Mouse (Mus musculus): ENCODE results near the gene Gm10563. TPM values are rescaled to one million over a fixed set of nuclear protein-coding genes. Genes with fewer than 3 reads are reported as not detected.

Gene Gm10563
- polyA plus RNA-seq, 1 experiment from 2014 or later = not detected

DNA sequence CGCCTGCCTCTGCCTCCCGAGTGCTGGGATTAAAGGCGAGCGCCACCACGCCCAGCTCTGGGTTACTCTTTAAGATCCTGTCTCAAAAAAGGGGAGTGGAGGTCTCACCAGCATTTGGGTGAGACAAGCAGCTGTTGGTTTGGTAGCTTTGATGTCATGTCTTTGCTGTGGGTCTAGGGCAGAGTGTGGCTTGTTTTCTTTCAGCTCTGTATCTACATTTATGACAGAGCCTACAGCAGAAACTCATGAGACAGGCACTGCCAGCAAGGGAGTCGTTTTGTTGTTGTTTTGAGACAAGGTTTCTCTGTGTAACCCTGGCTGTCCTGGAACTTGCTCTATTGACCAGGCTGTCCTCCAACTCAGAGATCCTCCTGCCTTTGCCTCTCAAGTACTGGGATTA, 41.4 kb downstream of the Gm10563 start:
- 97% methylated on average over 6 of the region's 6 CpGs for WGBS
- ATAC-seq (ENCODE audit: low FRiP score) = no peak
- peaks cover 28% of the 10 kb centered on the region for H3K4me1 ChIP-seq (replicated peaks)
- H3K36me3 ChIP-seq = peaks cover 7% of the 10 kb centered on the region; the same call in 1 of the 2 replicates
- no peaks in the 10 kb centered on the region for H3K9me3 ChIP-seq
- H3K27ac ChIP-seq = no peak overlapping the region
- no peak overlapping the region for H3K9ac ChIP-seq
- H3K27me3 ChIP-seq = no peaks in the 10 kb centered on the region
- H3K4me3 ChIP-seq = no peak overlapping the region
- H3K4me2 ChIP-seq = no peak overlapping the region

- no peaks in the 10 kb centered on the region for H3K9me3 ChIP-seq
- H3K27ac ChIP-seq = no peak overlapping the region
- no peaks in the 10 kb centered on the region for H3K27me3 ChIP-seq
- peak overlapping the region; percentile 97 for H3K4me3 ChIP-seq
- peaks cover 7% of the 10 kb centered on the region; the same call in 1 of the 2 replicates for H3K36me3 ChIP-seq
- WGBS = 95% methylated on average over 1 of the region's 1 CpGs
- no peak for ATAC-seq (ENCODE audit: low FRiP score)
- H3K4me2 ChIP-seq = peak overlapping the region; percentile 90
- peak overlapping the region; percentile 99 for H3K9ac ChIP-seq
- H3K4me1 ChIP-seq (replicated peaks) = peaks cover 28% of the 10 kb centered on the region
Measured at GRCm38 (mm10) chr4:155602753-155603152, 42.5 kb downstream of the Gm10563 start.

DNA sequence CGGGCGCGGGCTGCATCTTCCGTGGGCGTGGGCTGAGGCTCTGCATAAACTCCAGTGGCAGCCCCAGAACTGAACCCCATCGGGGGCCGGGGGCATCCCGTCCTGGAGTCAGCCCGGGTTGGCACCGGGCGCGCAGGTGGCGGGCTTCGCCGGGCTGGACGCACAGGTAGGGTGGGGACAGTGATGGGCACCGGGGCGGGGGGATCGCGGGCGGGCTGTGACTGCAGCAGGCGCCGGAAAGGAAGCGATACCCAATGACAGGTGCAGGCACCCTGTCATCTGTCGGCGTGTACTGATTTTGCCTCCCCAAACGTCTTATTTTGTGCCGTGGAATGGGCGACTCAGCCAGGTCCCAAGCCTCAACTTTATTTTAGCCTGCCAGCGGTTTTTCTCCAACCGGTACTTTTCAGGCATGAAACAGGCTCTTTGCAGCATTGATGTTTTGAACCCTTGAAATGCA, 43.2 kb downstream of the Gm10563 start:
- no peaks in the 10 kb centered on the region for H3K9me3 ChIP-seq
- peaks cover 7% of the 10 kb centered on the region; the same call in 1 of the 2 replicates for H3K36me3 ChIP-seq
- H3K27me3 ChIP-seq = no peaks in the 10 kb centered on the region
- H3K27ac ChIP-seq = peak overlapping the region; percentile 99
- peak overlapping the region; percentile 99 for H3K9ac ChIP-seq
- peak overlapping the region; percentile 90 for H3K4me2 ChIP-seq
- ATAC-seq (ENCODE audit: low FRiP score) = no peak
- peaks cover 28% of the 10 kb centered on the region for H3K4me1 ChIP-seq (replicated peaks)
- peak overlapping the region; percentile 97 for H3K4me3 ChIP-seq
- WGBS = 3% methylated on average over 31 of the region's 31 CpGs

- H3K4me1 ChIP-seq (replicated peaks) = peaks cover 28% of the 10 kb centered on the region
Measured at GRCm38 (mm10) chr4:155601091-155601996, 43.9 kb downstream of the Gm10563 start, which contains the start of gene Slc35e2. TSS of gene Slc35e2 (plus strand) at chr4:155601416.

GRCm38 (mm10) chr4:155599901-155600825, 45.0 kb downstream of the Gm10563 start:
- ATAC-seq (ENCODE audit: low FRiP score) = no peak
- peak overlapping the region; percentile 90 for H3K4me2 ChIP-seq
- peak overlapping the region; percentile 97 for H3K4me3 ChIP-seq
- peak overlapping the region; percentile 99 for H3K9ac ChIP-seq
- H3K27ac ChIP-seq = peak overlapping the region; percentile 99
- H3K9me3 ChIP-seq = no peaks in the 10 kb centered on the region
- WGBS = 94% methylated on average over 11 of the region's 11 CpGs
- H3K36me3 ChIP-seq = no peaks in the 10 kb centered on the region
- peaks cover 28% of the 10 kb centered on the region for H3K4me1 ChIP-seq (replicated peaks)
- H3K27me3 ChIP-seq = no peaks in the 10 kb centered on the region

More at GRCm38 (mm10) chr4:155601091-155601996, 43.9 kb downstream of the Gm10563 start, which contains the start of gene Slc35e2:
- ATAC-seq (ENCODE audit: low FRiP score) = peak; percentile 97
- Histone ChIP-seq H3K27ac (peak within 1 kb of the TSS; percentile 99), H3K4me3 (peak within 1 kb of the TSS; percentile 97), H3K4me2 (peak within 1 kb of the TSS; percentile 90), H3K36me3 (peaks cover 7% of the 10 kb centered on the region; the same call in 1 of the 2 replicates), H3K9me3 (no peaks in the 10 kb centered on the region), H3K27me3 (no peaks in the 10 kb centered on the region), H3K9ac (peak within 1 kb of the TSS; percentile 99)
- WGBS = under 1% methylated on average over 63 of the region's 65 CpGs

DNA sequence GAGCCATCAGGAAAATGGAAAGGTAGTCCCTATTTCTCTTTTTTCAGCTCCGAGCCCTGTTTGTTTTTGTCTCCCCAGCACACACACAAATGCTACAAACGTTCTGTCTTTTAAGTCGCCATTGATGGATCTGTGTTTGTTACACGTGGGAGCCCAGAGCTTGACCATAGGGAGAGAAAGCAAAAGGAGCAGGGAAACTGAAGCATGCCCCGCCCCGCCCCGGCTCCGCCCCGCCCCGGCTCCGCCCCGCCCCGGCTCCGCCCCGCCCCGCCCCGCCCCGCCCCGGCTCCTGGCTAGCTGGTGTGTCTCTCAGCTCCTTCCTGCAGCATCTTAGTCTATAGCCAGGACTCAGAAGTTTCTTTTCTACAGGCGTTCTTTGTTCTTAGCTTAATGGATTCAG, 46.7 kb downstream of the Gm10563 start:
- Histone ChIP-seq H3K4me2 (no peak overlapping the region), H3K27me3 (no peaks in the 10 kb centered on the region), H3K9ac (no peak overlapping the region), H3K27ac (no peak overlapping the region), H3K4me3 (no peak overlapping the region), H3K36me3 (no peaks in the 10 kb centered on the region), H3K4me1 (replicated peaks) (peaks cover 20% of the 10 kb centered on the region), H3K9me3 (no peaks in the 10 kb centered on the region)
- WGBS = 18% methylated on average over 20 of the region's 20 CpGs
- ATAC-seq (ENCODE audit: low FRiP score) = no peak

DNA sequence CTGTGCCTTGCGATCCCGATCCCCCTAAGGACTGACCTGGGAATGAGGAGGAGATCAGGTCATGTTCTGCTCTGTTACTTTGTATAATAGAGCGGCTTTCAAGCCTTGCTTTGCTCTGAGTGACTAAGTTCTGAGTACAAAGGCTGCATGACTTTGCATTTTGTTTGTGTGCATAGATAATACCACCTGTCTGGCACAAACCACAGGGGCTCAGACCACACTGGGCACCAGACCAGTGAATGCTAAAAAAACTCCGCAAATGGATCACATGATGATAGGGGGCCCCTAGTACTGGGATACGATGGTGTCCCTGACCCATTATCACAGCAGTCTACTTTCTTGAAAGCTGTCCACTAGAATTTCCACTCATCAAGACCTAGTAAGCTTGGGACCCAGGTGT, 48.6 kb downstream of the Gm10563 start:
- 82% methylated on average over 5 of the region's 5 CpGs for WGBS
- no peak overlapping the region for H3K4me3 ChIP-seq
- no peak overlapping the region for H3K9ac ChIP-seq
- H3K4me1 ChIP-seq (replicated peaks) = peaks cover 5% of the 10 kb centered on the region; the same call in 1 of the 2 replicates
- H3K27me3 ChIP-seq = no peaks in the 10 kb centered on the region
- no peaks in the 10 kb centered on the region for H3K9me3 ChIP-seq
- no peaks in the 10 kb centered on the region for H3K36me3 ChIP-seq
- H3K27ac ChIP-seq = no peak overlapping the region
- H3K4me2 ChIP-seq = no peak overlapping the region
- no peak for ATAC-seq (ENCODE audit: low FRiP score)

DNA sequence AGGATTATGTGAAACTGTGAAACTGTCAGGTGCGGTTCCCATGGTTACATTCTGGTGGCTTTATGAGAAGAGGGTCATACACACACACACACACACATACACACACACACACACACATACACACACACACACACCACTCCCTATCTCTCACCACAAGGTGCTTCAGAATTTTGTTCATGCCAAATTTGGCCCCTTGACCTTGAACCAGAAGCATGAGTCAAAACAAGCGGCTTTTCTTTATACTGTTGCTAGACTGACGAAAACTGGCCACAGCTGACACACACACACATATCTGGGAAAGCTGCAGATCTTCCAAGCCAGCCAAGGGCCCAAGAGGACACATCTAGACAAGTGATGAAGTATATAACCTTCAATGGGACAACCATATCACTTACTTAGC, 49.4 kb downstream of the Gm10563 start:
- no peaks in the 10 kb centered on the region for H3K27me3 ChIP-seq
- H3K9me3 ChIP-seq = no peaks in the 10 kb centered on the region
- peaks cover 6% of the 10 kb centered on the region; the same call in 1 of the 2 replicates for H3K36me3 ChIP-seq
- no peak for ATAC-seq (ENCODE audit: low FRiP score)
- H3K4me3 ChIP-seq = no peak overlapping the region
- peaks cover 5% of the 10 kb centered on the region; the same call in 1 of the 2 replicates for H3K4me1 ChIP-seq (replicated peaks)
- no peak overlapping the region for H3K9ac ChIP-seq
- 91% methylated on average over 3 of the region's 3 CpGs for WGBS
- no peak overlapping the region for H3K27ac ChIP-seq
- H3K4me2 ChIP-seq = no peak overlapping the region

DNA sequence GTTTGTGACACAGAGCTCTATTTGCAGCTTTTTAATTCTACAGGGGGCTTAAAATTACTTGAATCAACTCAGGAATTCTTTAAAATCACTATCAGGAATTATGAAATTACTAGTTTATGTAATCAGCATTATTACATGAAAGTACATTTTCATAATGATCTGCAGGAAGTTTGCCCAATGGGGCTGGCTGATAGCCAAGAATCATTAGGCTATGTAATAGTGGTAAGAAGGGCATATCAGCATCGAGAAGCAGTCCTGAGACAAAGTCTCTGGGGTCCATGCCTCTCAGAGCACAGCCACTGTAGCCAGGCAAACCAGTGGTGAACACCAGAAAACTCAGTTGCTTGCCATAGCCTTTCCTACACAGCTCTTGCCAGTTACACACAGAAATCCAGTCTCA, 51.4 kb downstream of the Gm10563 start:
- no peaks in the 10 kb centered on the region for H3K27me3 ChIP-seq
- no peak overlapping the region for H3K4me3 ChIP-seq
- no peaks in the 10 kb centered on the region for H3K4me1 ChIP-seq (replicated peaks)
- no peaks in the 10 kb centered on the region for H3K9me3 ChIP-seq
- H3K4me2 ChIP-seq = no peak overlapping the region
- no peak overlapping the region for H3K27ac ChIP-seq
- ATAC-seq (ENCODE audit: low FRiP score) = no peak
- H3K36me3 ChIP-seq = peaks cover 25% of the 10 kb centered on the region
- H3K9ac ChIP-seq = no peak overlapping the region
- WGBS = 62% methylated on average over 1 of the region's 1 CpGs

DNA sequence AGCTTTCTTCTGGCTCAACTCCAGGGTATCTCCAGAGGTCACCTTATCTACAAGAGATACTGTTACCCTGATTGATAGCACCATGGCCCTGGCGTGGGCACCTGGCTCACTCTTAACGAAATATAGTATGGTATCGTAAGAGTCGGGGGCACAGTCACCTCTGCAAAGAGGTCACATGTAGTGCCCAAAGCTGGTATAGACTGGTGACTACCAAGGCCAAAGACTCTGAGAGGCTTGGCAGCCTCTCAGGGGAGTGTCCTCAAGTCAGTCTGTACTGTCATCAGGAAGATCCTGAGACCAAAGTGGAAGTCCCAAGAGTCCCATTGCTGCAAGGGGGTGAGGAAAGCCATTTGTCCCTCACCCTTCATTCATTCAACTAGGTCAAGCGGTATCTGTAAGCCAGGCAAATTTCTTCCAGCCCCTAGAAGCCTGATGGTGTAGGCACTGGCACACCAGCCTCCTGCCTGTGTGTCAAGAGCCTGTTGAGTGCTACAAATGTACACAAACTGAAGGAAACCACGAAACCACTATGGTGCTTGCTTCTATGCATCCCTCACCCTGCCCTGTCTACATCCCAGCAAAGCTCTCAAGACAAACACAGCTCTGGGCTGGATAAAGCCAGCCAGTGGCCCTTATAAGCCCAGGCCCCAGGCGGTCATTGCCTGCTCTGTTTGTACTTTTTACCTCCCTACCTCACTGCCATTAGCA, 54.0 kb downstream of the Gm10563 start:
- Histone ChIP-seq H3K27ac (no peak overlapping the region), H3K9ac (no peak overlapping the region), H3K36me3 (peaks cover 51% of the 10 kb centered on the region), H3K4me2 (no peak overlapping the region), H3K4me3 (no peak overlapping the region), H3K9me3 (no peaks in the 10 kb centered on the region), H3K4me1 (replicated peaks) (no peaks in the 10 kb centered on the region), H3K27me3 (no peaks in the 10 kb centered on the region)
- 88% methylated on average over 7 of the region's 7 CpGs for WGBS
- no peak for ATAC-seq (ENCODE audit: low FRiP score)

DNA sequence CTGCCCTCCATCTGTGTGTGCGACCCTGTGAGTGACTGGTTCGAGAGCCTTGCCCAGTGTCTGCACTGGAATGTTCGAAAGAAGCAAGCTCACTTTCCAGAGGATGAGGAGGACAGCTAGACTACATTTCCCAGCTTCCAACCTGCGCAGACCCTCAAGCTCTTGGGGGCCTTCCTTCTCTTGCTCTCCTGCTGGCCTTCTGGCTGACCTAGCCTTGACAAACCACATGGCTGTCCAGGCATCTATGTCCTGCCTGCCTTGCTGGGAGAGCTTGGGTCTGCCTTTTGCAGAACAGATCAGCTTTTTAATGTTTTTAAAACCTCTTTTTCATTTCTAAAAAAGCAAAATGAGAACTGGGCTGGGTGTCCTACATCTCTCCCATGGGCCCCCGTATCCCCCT, 55.9 kb downstream of the Gm10563 start:
- Histone ChIP-seq H3K27me3 (no peaks in the 10 kb centered on the region), H3K4me2 (no peak overlapping the region), H3K9ac (no peak overlapping the region), H3K9me3 (no peaks in the 10 kb centered on the region), H3K27ac (no peak overlapping the region), H3K36me3 (peaks cover 69% of the 10 kb centered on the region), H3K4me3 (no peak overlapping the region), H3K4me1 (replicated peaks) (no peaks in the 10 kb centered on the region)
- ATAC-seq (ENCODE audit: low FRiP score) = no peak
- 88% methylated on average over 5 of the region's 5 CpGs for WGBS
